Mouse (Mus musculus): Measurements from ENCODE around the gene Nsd2. TPM values are rescaled to one million over a fixed set of nuclear protein-coding genes. Genes with fewer than 3 reads are reported as not detected.

Nsd2 gene
- total RNA-seq (2014; rRNA removed) (76.2 and 81.1 TPM in 2 replicates), polyA plus RNA-seq (2015; fragmentation: Nextera tagmentation; extraction: Ambion mirVana) (64.0 and 69.4 TPM in 2 replicates)

- Histone ChIP-seq H3K4me2 (ENCODE audit: low read depth, low read length) (peak within 1 kb of the TSS; percentile 73), H3K4me1 (ENCODE audit: insufficient read depth, low read length) (peaks cover 18% of the 10 kb centered on the region), H3K27me3 (ENCODE audit: insufficient read depth, low read length) (no peaks in the 10 kb centered on the region), H3K9ac (replicated peaks; ENCODE audit: low read length) (peak within 1 kb of the TSS; percentile 99), H3K27ac (peak within 1 kb of the TSS; percentile 99), H3K9me3 (ENCODE audit: low read length) (no peaks in the 10 kb centered on the region), H3K4me3 (ENCODE audit: low read length) (peak within 1 kb of the TSS; percentile 95), H3K36me3 (ENCODE audit: insufficient read depth, low read length) (no peaks in the 10 kb centered on the region)
- TF ChIP-seq CTCF (IDR thresholded peaks at IDR 0.05; ENCODE audit: low read depth), result no peak
- DNase-seq (ENCODE audit: low spot score), result peak; percentile 99
- peak; percentile 92 for ATAC-seq
- under 1% methylated on average over 102 of the region's 136 CpGs for WGBS
Measured at GRCm38 (mm10) chr5:33819876-33820732, at the start of gene Nsd2. Nsd2 (plus strand) TSS chr5:33820725.

DNA sequence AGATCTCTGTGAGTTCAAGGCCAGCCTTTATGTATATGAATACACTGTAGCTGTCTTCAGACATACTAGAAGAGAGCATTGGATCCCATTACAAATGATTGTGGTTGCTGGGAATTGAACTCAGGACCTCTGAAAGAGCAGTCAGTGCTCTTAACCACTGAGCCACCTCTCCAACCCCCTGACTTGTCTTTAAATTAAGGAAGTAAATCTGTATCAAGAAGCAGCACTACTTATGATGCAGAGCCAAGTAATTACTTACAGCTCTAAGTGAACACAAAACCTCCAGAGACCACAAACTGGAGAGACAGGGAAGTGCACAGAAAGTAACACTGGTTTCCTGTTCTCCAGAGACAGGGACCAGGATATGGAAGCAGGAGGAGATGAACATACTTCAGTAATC is 43.3 kb upstream of the Nsd2 start:
- Histone ChIP-seq H3K4me1 (ENCODE audit: insufficient read depth, low read length) (peaks cover 8% of the 10 kb centered on the region), H3K9ac (replicated peaks; ENCODE audit: low read length) (no peak overlapping the region), H3K4me3 (ENCODE audit: low read length) (no peak overlapping the region), H3K4me2 (ENCODE audit: low read depth, low read length) (no peak overlapping the region), H3K27ac (no peak overlapping the region), H3K9me3 (ENCODE audit: low read length) (no peaks in the 10 kb centered on the region), H3K36me3 (ENCODE audit: insufficient read depth, low read length) (peaks cover 18% of the 10 kb centered on the region), H3K27me3 (ENCODE audit: insufficient read depth, low read length) (no peaks in the 10 kb centered on the region)
- no peak for ATAC-seq
- DNase-seq (ENCODE audit: low spot score), result no peak
- no peak for TF ChIP-seq CTCF (IDR thresholded peaks at IDR 0.05; ENCODE audit: low read depth)

DNA sequence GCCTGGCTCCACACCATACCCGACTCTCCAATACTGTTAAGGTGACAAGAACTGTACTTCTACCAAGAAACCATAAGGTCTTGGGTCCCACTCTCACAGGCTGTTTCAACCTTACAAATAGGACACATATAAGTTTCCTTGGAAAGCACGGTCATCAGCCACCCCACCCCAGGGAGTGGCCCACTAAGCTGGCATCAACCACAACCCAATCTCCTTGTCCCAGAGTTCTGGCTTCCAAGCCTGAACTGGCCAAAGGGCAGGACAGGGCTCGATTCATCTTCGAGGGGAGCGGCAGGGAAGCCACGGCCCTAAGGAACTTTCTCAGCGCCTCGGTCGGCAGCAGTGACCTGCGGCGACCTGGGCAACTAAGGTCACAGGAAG is 38.6 kb upstream of the Nsd2 start:
- Histone ChIP-seq H3K9me3 (ENCODE audit: low read length) (no peaks in the 10 kb centered on the region), H3K4me3 (ENCODE audit: low read length) (peak overlapping the region; percentile 89), H3K27me3 (ENCODE audit: insufficient read depth, low read length) (no peaks in the 10 kb centered on the region), H3K36me3 (ENCODE audit: insufficient read depth, low read length) (peaks cover 9% of the 10 kb centered on the region), H3K27ac (peak overlapping the region; percentile 86), H3K4me2 (ENCODE audit: low read depth, low read length) (peak overlapping the region; percentile 79), H3K9ac (replicated peaks; ENCODE audit: low read length) (peak overlapping the region; percentile 90), H3K4me1 (ENCODE audit: insufficient read depth, low read length) (peaks cover 12% of the 10 kb centered on the region)
- no peak for DNase-seq (ENCODE audit: low spot score)
- no peak for TF ChIP-seq CTCF (IDR thresholded peaks at IDR 0.05; ENCODE audit: low read depth)
- 7% methylated on average over 11 of the region's 11 CpGs for WGBS
- ATAC-seq, result no peak

GRCm38 (mm10) chr5:33782345-33782998 is 38.1 kb upstream of the Nsd2 start, which contains the start of gene Letm1:
Letm1 (minus strand) TSS chr5:33782817.
- peaks cover 12% of the 10 kb centered on the region for H3K4me1 ChIP-seq (ENCODE audit: insufficient read depth, low read length)
- peaks cover 3% of the 10 kb centered on the region; the same call in 1 of the 2 replicates for H3K36me3 ChIP-seq (ENCODE audit: insufficient read depth, low read length)
- ATAC-seq (peak; percentile 99), DNase-seq (ENCODE audit: low spot score) (peak; percentile 97)
- TF ChIP-seq CTCF (IDR thresholded peaks at IDR 0.05; ENCODE audit: low read depth), result peak; percentile 37; the same call in 1 of the 2 replicates
- WGBS, result 2% methylated on average over 63 of the region's 65 CpGs
- H3K4me3 ChIP-seq (ENCODE audit: low read length), result peak within 1 kb of the TSS; percentile 89
- peak within 1 kb of the TSS; percentile 79 for H3K4me2 ChIP-seq (ENCODE audit: low read depth, low read length)
- H3K9me3 ChIP-seq (ENCODE audit: low read length), result no peaks in the 10 kb centered on the region
- H3K27me3 ChIP-seq (ENCODE audit: insufficient read depth, low read length), result no peaks in the 10 kb centered on the region
- H3K27ac ChIP-seq, result peak within 1 kb of the TSS; percentile 86
- H3K9ac ChIP-seq (replicated peaks; ENCODE audit: low read length), result peak within 1 kb of the TSS; percentile 90

DNA sequence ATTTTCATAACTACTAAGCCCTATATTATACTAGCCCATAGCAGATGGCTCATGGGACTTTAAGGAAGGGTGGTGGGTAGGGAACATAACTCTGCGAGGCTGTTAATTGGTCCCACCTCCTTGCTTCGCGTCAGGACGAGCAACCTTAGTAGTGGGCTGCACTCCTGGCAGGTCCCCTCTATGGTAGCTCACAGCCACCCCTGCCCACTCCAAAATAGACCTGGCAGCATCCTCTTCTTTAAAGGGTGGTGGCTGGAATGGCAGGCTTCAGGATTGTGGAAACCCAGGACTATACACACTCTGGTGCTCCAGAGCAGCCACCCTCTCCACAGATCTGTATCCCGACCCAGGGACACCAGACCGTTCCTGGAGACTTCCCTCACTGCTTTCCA is 37.5 kb upstream of the Nsd2 start:
- H3K9me3 ChIP-seq (ENCODE audit: low read length), result no peaks in the 10 kb centered on the region
- H3K36me3 ChIP-seq (ENCODE audit: insufficient read depth, low read length), result no peaks in the 10 kb centered on the region
- peak; percentile 82 for ATAC-seq
- DNase-seq (ENCODE audit: low spot score), result no peak
- H3K4me3 ChIP-seq (ENCODE audit: low read length), result peak overlapping the region; percentile 89
- 8% methylated on average over 6 of the region's 6 CpGs for WGBS
- peak overlapping the region; percentile 90 for H3K9ac ChIP-seq (replicated peaks; ENCODE audit: low read length)
- H3K4me2 ChIP-seq (ENCODE audit: low read depth, low read length), result peak overlapping the region; percentile 79
- peaks cover 12% of the 10 kb centered on the region for H3K4me1 ChIP-seq (ENCODE audit: insufficient read depth, low read length)
- no peaks in the 10 kb centered on the region for H3K27me3 ChIP-seq (ENCODE audit: insufficient read depth, low read length)
- no peak for TF ChIP-seq CTCF (IDR thresholded peaks at IDR 0.05; ENCODE audit: low read depth)
- peak overlapping the region; percentile 86; the same call in 1 of the 2 replicates for H3K27ac ChIP-seq

DNA sequence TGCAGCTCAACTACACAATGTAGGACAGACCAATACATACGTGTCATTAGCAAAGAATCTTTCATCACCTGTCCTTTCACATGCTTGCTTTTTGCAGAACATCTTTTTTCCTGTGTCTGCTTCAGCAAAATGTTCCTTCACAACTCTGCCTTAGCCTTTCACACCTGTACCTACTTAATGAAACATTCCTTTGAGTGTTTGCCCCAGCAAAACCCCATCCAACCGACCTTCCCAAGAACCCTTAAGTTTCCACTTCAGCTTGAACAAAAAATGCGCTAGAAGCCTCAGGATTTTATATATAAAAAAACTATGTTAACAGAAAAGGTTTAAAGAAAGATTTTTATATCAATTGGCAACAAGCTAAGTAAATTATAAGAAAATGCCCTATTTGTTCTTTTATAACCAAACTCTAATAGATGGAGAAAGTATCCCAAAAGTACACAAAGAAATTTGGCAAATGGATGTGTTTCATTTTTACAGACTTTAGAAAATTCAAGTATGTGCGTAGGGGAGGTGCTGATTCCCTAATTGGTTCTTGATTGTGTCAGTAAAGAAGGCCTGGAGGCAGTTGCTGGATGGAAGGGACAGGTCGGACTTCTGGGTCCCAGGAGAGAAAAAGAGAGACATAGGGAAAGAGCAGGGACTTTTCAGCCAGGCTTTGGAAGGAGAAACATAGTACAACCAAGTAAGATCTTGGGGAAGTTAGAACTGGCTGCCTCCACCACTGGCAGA is 28.4 kb upstream of the Nsd2 start:
- Histone ChIP-seq H3K4me3 (ENCODE audit: low read length) (no peak overlapping the region), H3K9ac (replicated peaks; ENCODE audit: low read length) (no peak overlapping the region), H3K9me3 (ENCODE audit: low read length) (no peaks in the 10 kb centered on the region), H3K4me2 (ENCODE audit: low read depth, low read length) (no peak overlapping the region), H3K27me3 (ENCODE audit: insufficient read depth, low read length) (no peaks in the 10 kb centered on the region), H3K27ac (no peak overlapping the region), H3K4me1 (ENCODE audit: insufficient read depth, low read length) (no peaks in the 10 kb centered on the region), H3K36me3 (ENCODE audit: insufficient read depth, low read length) (no peaks in the 10 kb centered on the region)
- no peak for DNase-seq (ENCODE audit: low spot score)
- ATAC-seq, result no peak
- 75% methylated on average over 5 of the region's 5 CpGs for WGBS
- TF ChIP-seq CTCF (IDR thresholded peaks at IDR 0.05; ENCODE audit: low read depth), result no peak

Measured in hindbrain, postnatal 0 days (tissue).